Mouse (Mus musculus): Measurements from ENCODE around the gene Fam170b. TPM values are rescaled to one million over a fixed set of nuclear protein-coding genes. Genes with fewer than 3 reads are reported as not detected.

Gene Fam170b
- polyA plus RNA-seq, 1 experiment from 2014 or later = not detected

DNA sequence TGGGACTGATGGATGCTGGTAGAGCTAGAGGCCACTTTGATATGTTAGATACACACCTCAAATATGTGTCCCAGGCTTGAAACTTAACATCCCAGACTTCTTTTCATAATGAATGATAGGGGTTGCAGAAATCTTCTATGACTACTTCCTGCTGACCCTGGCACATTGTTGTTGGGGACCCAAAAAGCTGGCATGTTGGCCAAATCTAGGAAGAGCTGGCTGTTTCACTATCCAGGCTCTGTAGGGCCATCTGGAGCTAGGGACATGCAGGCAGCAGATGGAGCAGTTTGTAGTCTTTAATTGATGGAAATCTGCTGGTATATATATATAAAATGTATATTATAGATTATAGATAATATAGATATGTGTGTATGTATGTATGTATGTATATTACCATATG lies 8.3 kb downstream of the Fam170b start:
- Histone ChIP-seq H3K36me3 (ENCODE audit: control insufficient read depth, insufficient read depth, low read length) (no peaks in the 10 kb centered on the region), H3K9me3 (ENCODE audit: control insufficient read depth, low read length) (no peaks in the 10 kb centered on the region), H3K27ac (ENCODE audit: low read depth, low read length) (no peak overlapping the region), H3K9ac (ENCODE audit: low read length) (no peak overlapping the region), H3K4me3 (ENCODE audit: low read depth, low read length) (no peak overlapping the region), H3K27me3 (ENCODE audit: control insufficient read depth, insufficient read depth, low read length) (no peaks in the 10 kb centered on the region), H3K4me1 (replicated peaks; ENCODE audit: control insufficient read depth, insufficient read depth, low read length) (no peaks in the 10 kb centered on the region), H3K4me2 (ENCODE audit: low read depth, low read length, severe bottlenecking) (no peak overlapping the region)
- no peak for ATAC-seq (replicated peaks; ENCODE audit: low FRiP score)
- no peak for DNase-seq (ENCODE audit: low spot score)

DNA sequence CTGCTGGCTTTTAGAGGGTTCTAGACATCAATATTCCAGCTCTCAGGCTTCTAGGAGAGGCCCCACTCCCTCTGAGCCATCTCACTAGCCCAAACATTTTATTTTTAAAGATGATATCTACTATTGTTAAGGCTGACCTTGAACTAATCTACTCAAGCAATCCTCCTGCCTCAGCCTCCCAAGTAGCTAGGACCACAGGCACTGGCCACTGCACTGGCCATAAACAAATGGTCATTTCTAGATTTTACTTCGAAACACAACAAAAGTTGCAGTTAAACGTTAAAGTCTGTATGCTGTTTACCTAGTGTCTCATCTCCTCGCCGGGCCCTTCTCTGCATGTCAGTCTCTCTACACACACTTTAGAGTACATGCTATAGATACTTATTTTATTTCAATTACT lies 20.3 kb downstream of the Fam170b start:
- no peaks in the 10 kb centered on the region for H3K36me3 ChIP-seq (ENCODE audit: control insufficient read depth, insufficient read depth, low read length)
- H3K4me1 ChIP-seq (replicated peaks; ENCODE audit: control insufficient read depth, insufficient read depth, low read length) = no peaks in the 10 kb centered on the region
- DNase-seq (ENCODE audit: low spot score) (no peak), ATAC-seq (replicated peaks; ENCODE audit: low FRiP score) (no peak)
- H3K4me2 ChIP-seq (ENCODE audit: low read depth, low read length, severe bottlenecking) = no peak overlapping the region
- no peaks in the 10 kb centered on the region for H3K9me3 ChIP-seq (ENCODE audit: control insufficient read depth, low read length)
- 92% methylated on average over 4 of the region's 4 CpGs for WGBS
- H3K4me3 ChIP-seq (ENCODE audit: low read depth, low read length) = no peak overlapping the region
- H3K27me3 ChIP-seq (ENCODE audit: control insufficient read depth, insufficient read depth, low read length) = peaks cover 7% of the 10 kb centered on the region
- H3K9ac ChIP-seq (ENCODE audit: low read length) = no peak overlapping the region
- H3K27ac ChIP-seq (ENCODE audit: low read depth, low read length) = no peak overlapping the region

DNA sequence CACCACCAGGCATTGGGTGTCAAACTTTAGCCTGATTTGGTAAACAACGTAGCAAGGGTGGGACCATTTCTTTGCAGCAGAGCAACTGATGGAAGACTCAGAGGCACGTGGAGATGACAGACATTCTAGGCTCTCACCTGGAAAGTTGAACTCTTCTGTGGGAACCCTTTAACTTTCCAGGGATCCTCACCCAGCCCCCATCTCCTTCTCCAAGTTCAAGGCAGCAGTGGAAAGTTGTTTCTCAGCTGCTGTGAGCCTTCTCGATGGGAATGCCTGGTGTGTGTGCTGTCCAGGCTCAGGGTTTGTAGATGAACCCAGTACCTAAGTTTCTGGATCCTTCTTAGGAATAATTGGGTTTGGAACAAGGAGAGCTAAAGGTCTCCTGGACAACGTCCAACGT lies 22.5 kb downstream of the Fam170b start:
- 50% methylated on average over 5 of the region's 5 CpGs for WGBS
- no peaks in the 10 kb centered on the region; the same call in 1 of the 2 replicates for H3K4me1 ChIP-seq (replicated peaks; ENCODE audit: control insufficient read depth, insufficient read depth, low read length)
- H3K4me3 ChIP-seq (ENCODE audit: low read depth, low read length) = peak overlapping the region; percentile 52
- no peaks in the 10 kb centered on the region for H3K9me3 ChIP-seq (ENCODE audit: control insufficient read depth, low read length)
- H3K36me3 ChIP-seq (ENCODE audit: control insufficient read depth, insufficient read depth, low read length) = no peaks in the 10 kb centered on the region
- no peak for DNase-seq (ENCODE audit: low spot score)
- H3K27ac ChIP-seq (ENCODE audit: low read depth, low read length) = no peak overlapping the region
- peak overlapping the region; percentile 80; the same call in 1 of the 2 replicates for H3K9ac ChIP-seq (ENCODE audit: low read length)
- ATAC-seq (replicated peaks; ENCODE audit: low FRiP score) = no peak
- H3K4me2 ChIP-seq (ENCODE audit: low read depth, low read length, severe bottlenecking) = peak overlapping the region; percentile 88; the same call in 1 of the 2 replicates
- H3K27me3 ChIP-seq (ENCODE audit: control insufficient read depth, insufficient read depth, low read length) = peaks cover 7% of the 10 kb centered on the region

DNA sequence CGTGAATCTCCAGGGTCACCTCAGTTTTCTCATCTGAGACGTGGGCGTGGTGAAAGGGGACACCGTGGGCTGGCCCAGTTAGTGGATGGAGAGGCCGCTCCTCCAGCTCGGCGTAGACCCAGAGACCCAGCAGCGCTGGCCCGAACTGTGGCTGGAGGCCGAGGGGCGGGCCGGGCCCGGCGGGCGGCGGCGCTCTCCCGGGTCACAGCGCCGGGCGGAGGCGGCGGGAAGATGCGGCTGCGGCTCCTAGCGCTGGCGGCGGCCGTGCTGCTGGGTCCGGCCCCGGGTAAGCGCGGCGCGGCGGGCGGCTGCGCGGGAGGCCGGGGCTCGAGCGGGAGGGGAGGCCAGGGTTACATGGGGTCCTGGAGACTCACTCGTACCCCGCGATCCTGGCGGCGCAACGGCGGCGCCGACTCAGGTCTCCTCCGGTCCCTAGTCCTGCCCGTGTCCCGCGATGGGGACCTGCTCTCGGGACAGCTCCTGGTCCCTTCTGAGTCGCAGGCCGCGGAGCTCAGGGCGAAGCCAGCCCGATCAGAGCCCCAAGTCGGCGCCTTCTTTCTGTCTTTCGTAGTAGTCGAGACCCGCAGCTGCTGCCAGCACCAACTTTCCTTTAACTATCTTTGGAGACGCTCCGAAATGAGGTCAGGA lies 23.0 kb downstream of the Fam170b start, which contains the start of gene Vstm4:
TSS of gene Vstm4 (plus strand) at position 76 of the 648 bp plus-strand sequence.
- Histone ChIP-seq H3K4me1 (replicated peaks; ENCODE audit: control insufficient read depth, insufficient read depth, low read length) (no peaks in the 10 kb centered on the region; the same call in 1 of the 2 replicates), H3K27ac (ENCODE audit: low read depth, low read length) (no peak within 1 kb of the TSS), H3K9me3 (ENCODE audit: control insufficient read depth, low read length) (no peaks in the 10 kb centered on the region), H3K36me3 (ENCODE audit: control insufficient read depth, insufficient read depth, low read length) (no peaks in the 10 kb centered on the region), H3K4me2 (ENCODE audit: low read depth, low read length, severe bottlenecking) (peak within 1 kb of the TSS; percentile 88), H3K27me3 (ENCODE audit: control insufficient read depth, insufficient read depth, low read length) (peaks cover 7% of the 10 kb centered on the region), H3K9ac (ENCODE audit: low read length) (peak within 1 kb of the TSS; percentile 80), H3K4me3 (ENCODE audit: low read depth, low read length) (peak within 1 kb of the TSS; percentile 52)
- under 1% methylated on average over 59 of the region's 68 CpGs for WGBS
- ATAC-seq (replicated peaks; ENCODE audit: low FRiP score) (peak; percentile 84), DNase-seq (ENCODE audit: low spot score) (peak; percentile 71)

DNA sequence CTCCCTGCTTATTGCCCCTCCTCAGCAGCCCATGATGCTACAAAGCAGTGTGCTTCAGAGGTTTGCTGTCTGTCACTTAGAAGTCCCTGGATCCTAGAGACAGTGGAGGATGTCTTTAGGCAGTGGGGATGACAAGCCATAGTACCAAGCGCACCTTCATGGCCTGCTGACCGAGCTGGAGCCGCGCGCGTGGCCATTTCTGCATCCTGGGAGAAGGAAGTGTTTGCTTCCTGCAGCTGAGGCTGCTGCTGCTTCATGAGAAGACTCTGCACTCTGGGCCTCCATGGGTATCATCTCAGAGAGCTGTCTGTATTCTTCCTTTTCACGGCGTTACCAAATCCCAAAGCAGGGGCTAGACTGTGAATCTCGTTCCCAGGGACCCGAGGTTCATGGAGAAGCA lies 24.6 kb downstream of the Fam170b start:
- 94% methylated on average over 10 of the region's 10 CpGs for WGBS
- no peak for DNase-seq (ENCODE audit: low spot score)
- no peaks in the 10 kb centered on the region; the same call in 1 of the 2 replicates for H3K4me1 ChIP-seq (replicated peaks; ENCODE audit: control insufficient read depth, insufficient read depth, low read length)
- peaks cover 7% of the 10 kb centered on the region for H3K27me3 ChIP-seq (ENCODE audit: control insufficient read depth, insufficient read depth, low read length)
- H3K27ac ChIP-seq (ENCODE audit: low read depth, low read length) = no peak overlapping the region
- H3K4me3 ChIP-seq (ENCODE audit: low read depth, low read length) = no peak overlapping the region
- no peak overlapping the region for H3K9ac ChIP-seq (ENCODE audit: low read length)
- no peaks in the 10 kb centered on the region for H3K36me3 ChIP-seq (ENCODE audit: control insufficient read depth, insufficient read depth, low read length)
- ATAC-seq (replicated peaks; ENCODE audit: low FRiP score) = no peak
- H3K4me2 ChIP-seq (ENCODE audit: low read depth, low read length, severe bottlenecking) = no peak overlapping the region
- no peaks in the 10 kb centered on the region for H3K9me3 ChIP-seq (ENCODE audit: control insufficient read depth, low read length)

DNA sequence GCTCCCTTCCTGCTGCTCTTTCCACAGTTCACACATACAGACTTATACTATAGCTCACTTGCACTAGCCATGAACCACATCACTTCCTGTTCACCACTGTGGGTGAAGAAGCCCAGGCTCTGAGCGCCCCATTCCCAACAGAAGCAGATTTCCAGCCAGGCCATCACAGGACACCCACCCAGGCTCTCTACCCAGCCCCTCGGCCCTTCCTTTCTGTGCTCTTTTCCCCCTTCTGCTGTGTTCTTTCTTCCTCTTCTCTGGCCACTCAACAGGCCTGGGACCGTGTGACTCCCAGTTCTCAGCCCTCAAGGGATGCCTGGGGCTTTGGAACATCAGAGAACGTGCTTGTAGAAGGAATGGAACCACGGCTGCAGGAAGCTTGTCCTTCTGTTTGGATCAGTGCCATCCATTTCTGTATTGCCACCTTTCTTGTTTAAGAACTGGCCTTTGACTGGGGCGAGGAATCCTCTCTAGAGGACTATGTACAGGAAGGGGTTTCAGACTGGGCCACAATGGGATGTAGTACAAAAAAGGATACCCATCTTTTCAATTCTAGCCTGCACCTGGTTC lies 25.3 kb downstream of the Fam170b start:
- WGBS = 85% methylated on average over 6 of the region's 6 CpGs
- Histone ChIP-seq H3K9ac (ENCODE audit: low read length) (no peak overlapping the region), H3K4me3 (ENCODE audit: low read depth, low read length) (no peak overlapping the region), H3K36me3 (ENCODE audit: control insufficient read depth, insufficient read depth, low read length) (no peaks in the 10 kb centered on the region), H3K4me1 (replicated peaks; ENCODE audit: control insufficient read depth, insufficient read depth, low read length) (no peaks in the 10 kb centered on the region; the same call in 1 of the 2 replicates), H3K27me3 (ENCODE audit: control insufficient read depth, insufficient read depth, low read length) (peaks cover 7% of the 10 kb centered on the region), H3K4me2 (ENCODE audit: low read depth, low read length, severe bottlenecking) (no peak overlapping the region), H3K27ac (ENCODE audit: low read depth, low read length) (no peak overlapping the region), H3K9me3 (ENCODE audit: control insufficient read depth, low read length) (no peaks in the 10 kb centered on the region)
- ATAC-seq (replicated peaks; ENCODE audit: low FRiP score) (no peak), DNase-seq (ENCODE audit: low spot score) (no peak)

DNA sequence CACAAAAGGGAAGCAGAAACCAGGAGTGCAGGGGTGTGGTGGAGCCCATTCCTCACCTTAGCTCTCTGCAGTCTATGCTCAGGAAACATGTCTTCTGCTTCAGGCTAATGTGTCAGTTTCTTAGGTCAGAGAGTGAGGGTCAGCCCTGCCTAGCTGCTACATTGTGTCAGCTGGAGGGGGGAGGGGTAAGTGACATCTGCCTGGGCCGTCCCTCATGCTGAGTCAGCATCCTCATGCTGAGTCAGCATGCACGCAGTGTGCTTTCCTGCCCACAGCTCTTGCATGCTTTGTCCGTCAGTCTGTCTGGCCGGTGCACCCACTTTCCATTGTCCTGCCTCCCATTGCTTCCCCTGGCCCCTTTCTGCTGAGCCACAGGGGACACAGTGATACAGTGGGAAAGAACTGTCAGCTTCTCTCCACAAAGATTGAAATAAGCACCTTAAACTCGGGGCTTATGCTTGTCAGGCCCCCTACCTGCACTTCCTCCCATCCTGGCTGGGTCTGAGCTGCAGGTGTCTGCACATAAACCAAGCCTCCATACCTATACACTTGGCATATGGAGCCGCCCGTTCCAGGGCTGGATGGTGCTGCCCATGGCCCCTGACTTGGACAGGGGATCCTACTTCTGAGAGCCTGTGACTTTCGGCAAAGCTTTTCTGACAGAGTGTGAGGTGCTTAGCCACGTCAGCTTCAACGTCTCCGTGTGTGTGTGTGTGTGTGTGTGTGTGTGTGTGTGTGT lies 26.2 kb downstream of the Fam170b start:
- Histone ChIP-seq H3K4me2 (ENCODE audit: low read depth, low read length, severe bottlenecking) (no peak overlapping the region), H3K4me1 (replicated peaks; ENCODE audit: control insufficient read depth, insufficient read depth, low read length) (no peaks in the 10 kb centered on the region; the same call in 1 of the 2 replicates), H3K36me3 (ENCODE audit: control insufficient read depth, insufficient read depth, low read length) (no peaks in the 10 kb centered on the region), H3K27ac (ENCODE audit: low read depth, low read length) (no peak overlapping the region), H3K4me3 (ENCODE audit: low read depth, low read length) (no peak overlapping the region), H3K9ac (ENCODE audit: low read length) (no peak overlapping the region), H3K27me3 (ENCODE audit: control insufficient read depth, insufficient read depth, low read length) (peaks cover 7% of the 10 kb centered on the region), H3K9me3 (ENCODE audit: control insufficient read depth, low read length) (no peaks in the 10 kb centered on the region)
- 63% methylated on average over 11 of the region's 11 CpGs for WGBS
- ATAC-seq (replicated peaks; ENCODE audit: low FRiP score) (no peak), DNase-seq (ENCODE audit: low spot score) (no peak)

DNA sequence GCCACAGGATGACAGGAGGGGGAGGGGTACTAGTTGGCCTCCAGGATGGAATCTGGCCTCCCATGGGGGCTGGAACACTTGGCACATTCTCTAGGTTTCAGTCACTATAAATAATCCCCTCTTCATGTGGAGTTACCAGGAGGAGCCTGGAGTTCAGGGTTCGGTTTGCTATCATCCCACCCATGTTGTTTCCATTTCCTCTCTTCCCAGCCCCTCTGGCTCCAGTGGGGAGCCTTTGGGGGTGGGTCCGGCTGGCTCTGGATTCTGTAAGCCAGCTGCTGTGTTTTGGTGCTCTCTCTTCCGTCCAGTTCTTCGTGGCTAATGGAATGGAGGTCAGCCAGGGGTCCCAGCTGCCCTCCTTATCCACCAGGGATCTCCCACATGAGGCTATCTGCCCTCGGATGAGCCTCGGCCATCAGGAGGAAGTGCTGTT lies 27.4 kb downstream of the Fam170b start:
- Histone ChIP-seq H3K4me2 (ENCODE audit: low read depth, low read length, severe bottlenecking) (no peak overlapping the region), H3K4me1 (replicated peaks; ENCODE audit: control insufficient read depth, insufficient read depth, low read length) (no peaks in the 10 kb centered on the region; the same call in 1 of the 2 replicates), H3K27ac (ENCODE audit: low read depth, low read length) (no peak overlapping the region), H3K9ac (ENCODE audit: low read length) (no peak overlapping the region), H3K4me3 (ENCODE audit: low read depth, low read length) (no peak overlapping the region), H3K36me3 (ENCODE audit: control insufficient read depth, insufficient read depth, low read length) (no peaks in the 10 kb centered on the region), H3K9me3 (ENCODE audit: control insufficient read depth, low read length) (no peaks in the 10 kb centered on the region), H3K27me3 (ENCODE audit: control insufficient read depth, insufficient read depth, low read length) (peaks cover 6% of the 10 kb centered on the region)
- DNase-seq (ENCODE audit: low spot score) = no peak
- no peak for ATAC-seq (replicated peaks; ENCODE audit: low FRiP score)
- 44% methylated on average over 6 of the region's 6 CpGs for WGBS

Data from forebrain, embryonic 11.5 days (tissue).